20 mouse cellular contexts compared by ENCODE assay signal in the genomic region with DNA sequence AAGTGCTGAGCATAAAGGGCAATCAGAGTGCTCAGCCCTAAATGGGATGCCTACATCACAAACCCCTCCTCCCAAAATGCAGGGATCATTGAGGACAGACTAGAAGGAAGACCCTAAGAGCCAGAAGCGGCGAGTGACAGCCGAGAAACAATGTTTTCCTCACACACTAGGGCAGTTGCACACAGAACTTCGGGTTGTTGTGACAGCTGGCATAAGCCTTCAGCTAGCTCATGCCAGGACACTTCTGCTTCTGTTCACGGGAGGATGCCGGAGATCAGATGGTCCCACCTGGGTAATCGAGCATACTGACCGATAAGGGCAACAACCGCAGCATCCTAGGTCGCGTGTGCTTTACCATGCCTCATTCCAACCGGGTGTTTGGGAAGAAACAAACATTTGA. TPM values are rescaled to one million over a fixed set of nuclear protein-coding genes. Genes with fewer than 3 reads are reported as not detected.
"Had no signal": no experiment of that assay in that cellular context is flagged by ENCODE, and none has a peak within 500 bp of the region (broad histone marks: within the 10 kb centered on the region; RNA-seq: fewer than 3 reads in every experiment).

No protein-coding gene starts in this region.

- H3K36me3 ChIP-seq: lung, embryonic 15.5 days; midbrain, embryonic 12.5 days; neural tube, embryonic 12.5 days; stomach, embryonic 15.5 days had no signal

- DNase-seq: liver, postnatal 0 days; lung, adult 2 months; lung, postnatal 14 days; lung, postnatal 36 days; midbrain, embryonic 14.5 days; right cerebral cortex, postnatal 14 days; thymus, adult 2 months; thymus, postnatal 25 days; thymus, postnatal 4 days had no signal

- H3K27me3 ChIP-seq: lung, embryonic 15.5 days; megakaryocyte, embryonic 14.5 days; midbrain, embryonic 12.5 days; neural tube, embryonic 12.5 days; stomach, embryonic 15.5 days had no signal

- H3K27ac ChIP-seq: lung, embryonic 15.5 days; macrophage; midbrain, embryonic 12.5 days; neural tube, embryonic 12.5 days; stomach, embryonic 15.5 days; stomach, postnatal 0 days had no signal

- H3K4me1 ChIP-seq: lung, embryonic 15.5 days; megakaryocyte, embryonic 14.5 days; midbrain, embryonic 12.5 days; neural tube, embryonic 12.5 days; stomach, embryonic 15.5 days had no signal

- H3K9ac ChIP-seq: liver, postnatal 0 days; lung, embryonic 15.5 days; midbrain, embryonic 12.5 days; neural tube, embryonic 12.5 days; stomach, embryonic 15.5 days had no signal

- H3K4me3 ChIP-seq: lung, embryonic 15.5 days; megakaryocyte, embryonic 14.5 days; midbrain, embryonic 12.5 days; neural tube, embryonic 12.5 days; stomach, embryonic 15.5 days had no signal

- ATAC-seq: liver, postnatal 0 days; lung, postnatal 0 days; midbrain, embryonic 16.5 days had no signal

- H3K9me3 ChIP-seq: lung, embryonic 15.5 days; megakaryocyte, embryonic 14.5 days; midbrain, embryonic 12.5 days; neural tube, embryonic 12.5 days; stomach, embryonic 15.5 days had no signal

- H3K4me2 ChIP-seq: lung, embryonic 15.5 days; midbrain, embryonic 12.5 days; neural tube, embryonic 12.5 days; stomach, embryonic 15.5 days had no signal

RNA-seq across cellular contexts. Expression of gene Tmem182, which starts 1.3 kb away (rescaled TPM):
- total RNA-seq: megakaryocyte progenitor cell, adult 5-6 weeks; neutrophil, adult 5-6 weeks had no signal
- polyA plus RNA-seq: macrophage; midbrain, embryonic 12.5 days had no signal
